Mouse (Mus musculus) adrenal gland, postnatal 4 days (tissue): ENCODE measurements around the gene Ptch2. TPM values are rescaled to one million over a fixed set of nuclear protein-coding genes. Genes with fewer than 3 reads are reported as not detected.

Experiments used
- DNase-seq, 2 experiments: peaks; one replicate each; pipeline ENCODE4 v3.0.0; 2021 to 2022; ENCODE audit warnings: low spot score in 2 of 2, mixed read lengths in 2 of 2
- total RNA-seq, 2 experiments: library from RNA; stranded (reverse); gene quantifications; 2 replicates each; pipeline ENCODE4 v1.2.3; 2021

The Ptch2 gene
- total RNA-seq, 2 experiments from 2014 or later, result 13.3 to 14.2 TPM

GRCm38 (mm10) chr4:117126675-117127290, 30.9 kb downstream of the Ptch2 start, which contains the start of gene Tctex1d4:
Tctex1d4 (plus strand) TSS chr4:117126794.
- no peak for DNase-seq

GRCm38 (mm10) chr4:117127991-117128686, 32.3 kb downstream of the Ptch2 start:
- DNase-seq, result no peak

DNA sequence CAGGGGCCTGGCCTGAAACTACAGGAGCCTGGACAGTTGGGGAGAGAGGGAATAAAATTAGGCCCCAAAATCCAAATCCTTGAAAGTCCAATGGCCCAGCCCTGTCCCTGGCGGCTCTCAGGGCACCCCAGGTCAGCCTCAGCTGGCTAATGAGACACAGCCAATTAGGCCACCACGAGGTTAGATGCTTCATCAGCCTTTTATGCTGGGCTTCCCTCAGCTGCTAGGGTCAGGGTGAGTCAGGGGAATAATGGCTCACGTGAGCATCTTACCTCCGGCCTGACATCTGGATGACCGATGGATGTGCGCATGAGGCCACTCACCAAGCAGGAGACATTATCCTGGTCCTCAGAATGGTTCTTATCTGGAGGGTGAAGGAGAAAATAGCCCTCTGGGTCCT, 34.9 kb downstream of the Ptch2 start:
- DNase-seq, result no peak

- DNase-seq, result no peak
Measured at GRCm38 (mm10) chr4:117131198-117131597, 35.3 kb downstream of the Ptch2 start.

DNA sequence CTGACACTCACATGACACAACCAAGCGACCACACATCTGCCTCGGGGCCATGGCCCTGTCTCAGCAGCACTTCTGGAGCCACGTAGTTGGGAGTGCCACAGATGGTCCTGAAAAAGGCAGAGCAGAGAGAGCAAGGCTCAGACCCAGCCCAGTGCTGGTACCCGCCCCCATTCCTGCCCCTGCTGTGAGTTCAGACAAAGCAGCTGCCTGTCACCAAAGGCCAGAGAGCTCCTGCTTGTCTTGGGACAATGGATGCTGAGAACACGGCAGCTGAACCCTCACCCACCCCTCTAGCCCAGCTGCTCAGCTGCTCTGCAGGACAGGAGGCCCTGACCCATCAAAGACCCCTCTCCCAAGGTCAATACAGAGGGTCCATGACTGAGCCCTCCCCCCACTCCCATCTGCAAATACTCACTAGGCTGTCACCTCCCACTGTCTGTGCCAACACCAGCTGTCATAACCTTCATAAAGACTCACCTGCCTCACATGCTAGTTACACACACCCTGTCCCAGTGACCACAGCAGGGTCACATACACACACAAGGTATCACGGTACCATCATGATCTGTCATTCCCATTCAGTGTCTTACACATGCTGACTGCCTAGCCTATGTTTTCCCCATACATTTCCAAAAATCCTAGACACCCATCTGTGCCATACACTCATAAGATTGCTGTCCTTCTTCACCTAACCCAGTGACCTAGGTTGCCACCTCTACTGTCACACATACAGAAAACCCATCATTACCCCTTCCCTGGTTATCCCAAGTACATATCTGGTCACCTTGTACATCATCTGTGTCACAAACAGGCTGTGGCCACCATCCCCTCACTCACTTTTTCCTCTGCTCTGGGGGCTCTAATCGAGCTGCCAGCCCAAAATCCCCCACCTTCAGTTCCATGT, 36.3 kb downstream of the Ptch2 start:
- no peak for DNase-seq

DNA sequence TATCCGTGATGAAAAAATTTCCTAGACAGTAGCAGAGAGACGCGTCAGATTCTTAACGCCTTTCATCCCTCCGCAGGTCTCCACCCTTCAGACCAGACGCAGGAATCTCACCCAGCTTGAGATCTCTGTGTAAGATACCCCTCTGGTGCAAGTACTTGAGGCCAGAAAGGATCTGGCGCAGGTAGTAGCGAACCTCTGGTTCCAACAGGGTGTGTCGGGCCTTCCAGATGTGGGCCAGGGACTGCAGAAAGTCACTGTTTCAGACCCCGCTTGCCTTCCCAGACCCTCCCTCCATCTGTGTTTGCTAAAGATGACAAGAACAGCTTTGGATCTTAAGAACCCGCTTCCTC, 36.9 kb downstream of the Ptch2 start:
- no peak for DNase-seq

DNA sequence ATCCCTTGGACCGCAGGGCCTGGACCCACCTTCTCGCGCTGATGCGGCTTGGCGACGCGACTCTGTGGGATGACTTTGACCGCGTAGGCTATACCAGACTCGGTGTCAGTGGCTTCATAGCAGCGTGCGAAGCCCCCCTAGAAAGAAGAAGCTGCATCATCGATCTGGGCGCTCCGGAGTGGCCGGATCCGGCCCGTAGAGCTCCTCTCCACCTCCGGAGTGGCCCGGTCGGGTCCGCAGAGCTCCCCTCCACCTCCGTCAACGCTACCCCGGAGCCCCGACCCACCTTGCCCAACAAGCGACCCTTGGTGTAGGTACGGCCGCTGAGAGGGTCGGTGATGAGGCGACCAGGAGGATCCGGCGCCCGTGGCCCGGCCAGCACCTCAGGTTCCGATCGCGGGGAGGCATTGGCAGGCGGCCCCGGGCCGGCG, 37.5 kb downstream of the Ptch2 start:
- no peak for DNase-seq

GRCm38 (mm10) chr4:117133817-117134600, 38.1 kb downstream of the Ptch2 start, which contains the start of gene Plk3:
Plk3 (minus strand) TSS chr4:117133963.
- peak; percentile 86 to 95 for DNase-seq

DNA sequence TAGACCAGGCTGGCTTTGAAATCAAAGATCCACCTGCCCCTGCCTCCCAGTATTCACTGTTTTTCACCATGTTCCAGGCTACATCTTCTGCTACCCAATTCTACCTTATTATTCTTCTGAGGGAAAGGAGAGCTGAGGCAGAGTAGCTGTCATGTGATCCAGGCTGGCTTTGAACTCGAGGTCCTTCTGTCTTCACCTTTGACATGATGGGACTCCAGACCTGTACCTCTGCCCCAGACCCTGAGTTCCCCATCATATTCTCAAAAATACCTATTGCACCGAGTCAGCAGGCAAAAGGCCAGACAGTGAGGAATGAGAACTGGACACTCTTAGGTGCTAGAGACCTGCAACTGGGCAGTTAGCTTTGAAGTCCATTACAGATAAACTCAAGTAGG, 38.7 kb downstream of the Ptch2 start:
- no peak for DNase-seq

GRCm38 (mm10) chr4:117136034-117136433, 40.2 kb downstream of the Ptch2 start:
- DNase-seq, result no peak

GRCm38 (mm10) chr4:117138295-117139216, 42.7 kb downstream of the Ptch2 start:
- no peak for DNase-seq

DNA sequence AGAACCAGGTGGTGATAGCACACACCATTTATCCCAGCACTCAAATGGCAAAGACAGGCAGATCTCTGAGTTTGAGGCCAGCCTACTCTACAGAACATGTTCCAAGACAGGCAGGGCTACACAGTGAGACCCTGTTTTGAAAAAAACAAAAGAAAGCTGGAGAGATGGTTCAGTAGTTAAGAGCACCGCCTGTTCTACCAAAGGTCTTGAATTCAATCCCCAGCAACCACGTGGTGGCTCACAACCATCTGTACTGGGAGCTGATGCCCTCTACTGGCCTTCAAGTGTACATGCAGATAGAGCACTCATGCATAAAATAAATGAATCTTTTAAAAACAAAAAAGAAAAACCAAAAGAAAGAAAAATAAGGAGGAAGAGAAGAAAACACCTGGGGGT, 43.3 kb downstream of the Ptch2 start:
- DNase-seq, result no peak

GRCm38 (mm10) chr4:117140613-117141012, 44.7 kb downstream of the Ptch2 start:
- no peak for DNase-seq

DNA sequence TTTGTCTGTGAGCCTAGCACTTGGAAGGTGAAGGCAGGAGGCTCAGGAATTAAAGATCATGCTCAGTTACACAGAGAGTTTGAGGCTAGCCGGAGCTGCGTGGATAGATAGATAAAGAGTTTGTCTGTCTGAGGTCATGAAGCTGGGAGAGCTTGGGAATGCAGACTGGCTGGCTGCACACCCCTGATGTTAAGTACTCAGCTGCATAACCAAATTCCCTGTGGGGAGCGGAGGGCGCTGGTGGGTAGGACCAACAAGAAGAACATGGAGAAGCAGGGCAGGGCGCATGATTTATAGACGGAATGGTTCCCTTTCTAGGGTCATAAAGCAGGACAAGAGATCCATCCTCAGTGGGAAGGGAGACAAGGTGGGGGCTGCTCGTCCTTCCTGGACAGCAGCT, 47.1 kb downstream of the Ptch2 start:
- no peak for DNase-seq

DNA sequence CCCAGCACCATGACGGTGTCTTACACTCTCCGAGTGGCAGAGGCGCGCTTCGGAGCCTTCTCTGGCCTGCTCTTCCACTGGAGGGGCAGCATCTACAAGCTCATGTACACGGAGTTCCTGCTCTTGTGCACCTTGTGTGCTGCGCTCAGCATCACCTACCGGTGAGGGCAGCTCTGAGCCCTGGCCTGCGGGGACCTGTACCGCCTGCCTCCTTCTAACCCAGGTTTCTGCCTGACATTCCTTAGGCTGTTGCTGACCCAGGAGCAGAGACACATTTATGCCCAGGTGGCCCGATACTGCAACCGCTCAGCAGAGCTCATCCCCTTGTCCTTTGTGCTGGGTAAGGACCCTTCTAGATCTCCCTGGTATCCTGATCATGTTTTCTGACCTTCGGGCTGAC, 49.4 kb downstream of the Ptch2 start:
- no peak for DNase-seq

GRCm38 (mm10) chr4:117146176-117146575, 50.3 kb downstream of the Ptch2 start:
- peak; percentile 77 to 92 for DNase-seq

- no peak for DNase-seq
Measured at GRCm38 (mm10) chr4:117148047-117148713, 52.3 kb downstream of the Ptch2 start.

- DNase-seq, result no peak
Measured at GRCm38 (mm10) chr4:117148815-117149214, 52.9 kb downstream of the Ptch2 start.
